Mouse (Mus musculus) cerebellum, postnatal 25 days (tissue): Measurements from ENCODE around the gene Lrrc4c.

Source experiments
- DNase-seq, 2 experiments: peaks; one replicate each; pipeline ENCODE4 v3.0.0; 2021; ENCODE audit warnings: mixed read lengths in 2 of 2

The Lrrc4c gene

DNA sequence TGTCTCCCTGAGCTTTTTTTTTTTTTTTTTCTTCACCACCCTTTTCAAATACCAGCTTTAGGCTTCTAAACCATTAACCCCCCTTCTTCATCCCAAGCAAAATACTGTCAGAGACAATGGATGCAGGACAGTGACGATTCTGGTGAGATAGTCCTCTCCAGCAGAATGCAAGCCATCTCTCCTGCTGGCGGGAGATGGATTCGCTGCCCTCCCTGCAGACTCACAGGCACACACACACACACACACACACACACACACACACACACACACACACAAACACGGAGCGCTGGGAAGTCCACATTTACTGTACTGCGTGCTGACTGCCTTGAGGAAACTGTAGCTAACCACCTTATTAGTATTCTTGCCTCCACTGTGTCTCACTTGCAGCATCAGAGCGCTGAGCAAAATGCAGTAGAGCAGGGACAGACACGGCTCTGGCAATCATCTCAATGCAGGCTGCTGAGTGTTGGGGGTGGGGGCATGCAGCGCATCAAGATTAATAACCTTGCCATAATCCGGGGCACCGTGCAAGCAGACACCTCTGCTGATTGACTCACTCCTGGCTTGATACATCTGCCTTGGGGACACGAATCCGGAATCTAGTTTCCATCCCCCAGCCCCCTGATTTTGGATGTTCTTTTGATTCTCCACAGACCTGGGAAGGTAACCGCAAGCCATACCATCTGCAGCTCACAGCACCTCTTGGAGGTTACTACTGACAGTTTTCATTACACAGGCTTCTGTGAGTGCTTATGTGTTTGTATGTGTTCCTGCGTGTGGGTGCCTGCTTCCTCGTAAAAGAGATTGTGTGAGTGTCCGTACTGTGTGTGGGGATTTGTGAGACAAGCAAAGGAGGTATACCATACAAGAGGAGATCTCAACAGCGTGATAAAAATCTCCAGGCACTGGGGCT is at the start of gene Lrrc4c:
Gene Lrrc4c (plus strand): TSS at position 783 of the 913 bp plus-strand sequence.
- peak; percentile 79 to 85 for DNase-seq

DNA sequence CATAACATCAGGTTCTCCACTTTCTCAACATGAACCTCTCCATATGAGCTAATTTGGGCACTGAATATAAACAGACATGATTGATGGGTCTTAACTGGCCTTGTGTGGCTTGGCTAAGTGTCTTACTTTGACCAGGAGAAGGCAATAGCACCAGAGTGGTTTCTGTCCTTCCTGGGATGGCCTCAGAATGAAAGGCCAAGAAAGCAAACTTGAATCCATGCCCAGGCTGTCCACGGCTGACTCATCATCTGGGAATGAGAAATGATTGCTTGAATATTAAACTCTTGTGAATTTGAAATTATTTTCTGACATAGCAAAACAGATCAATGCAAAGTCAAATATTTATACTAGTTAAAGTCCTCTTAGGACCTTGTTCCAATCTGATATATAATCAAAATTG is 42.9 kb upstream of the Lrrc4c start:
- no peak for DNase-seq

DNA sequence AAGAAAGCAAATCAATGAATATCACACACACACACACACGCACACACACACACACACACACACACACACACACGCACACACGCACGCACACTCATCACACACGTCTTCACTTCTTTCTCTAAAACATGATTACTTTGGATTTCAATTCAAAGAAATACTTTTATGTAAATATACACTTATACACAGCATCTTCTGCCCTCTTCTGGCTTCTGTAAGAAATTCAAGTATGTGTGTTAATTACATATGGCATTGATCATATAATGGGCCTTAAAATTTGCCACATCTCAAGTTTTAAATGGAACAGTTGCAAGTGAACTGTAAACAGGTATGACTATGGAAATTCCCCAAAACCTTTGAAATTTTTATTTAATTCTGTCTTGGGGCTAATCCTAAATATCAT is 35.0 kb upstream of the Lrrc4c start:
- DNase-seq: no peak

DNA sequence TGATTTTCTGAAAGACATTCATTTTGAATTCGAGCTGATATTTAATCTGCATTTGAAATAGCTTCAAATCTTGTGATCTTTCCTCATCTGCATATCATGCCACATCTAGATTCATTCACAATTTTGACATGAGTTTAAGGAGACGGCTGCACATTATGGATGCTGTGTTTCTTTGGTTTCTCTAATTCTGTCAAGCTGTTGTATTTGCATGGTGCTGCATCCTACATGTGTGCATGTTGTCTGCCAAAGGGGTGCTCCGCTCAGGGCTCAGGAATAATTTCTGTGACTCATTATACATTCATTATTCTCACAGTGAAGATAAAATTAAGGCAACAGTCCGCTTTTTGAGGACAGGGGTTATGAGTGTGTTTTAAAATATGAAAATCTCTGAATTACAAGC is 30.5 kb upstream of the Lrrc4c start:
- no peak for DNase-seq

DNA sequence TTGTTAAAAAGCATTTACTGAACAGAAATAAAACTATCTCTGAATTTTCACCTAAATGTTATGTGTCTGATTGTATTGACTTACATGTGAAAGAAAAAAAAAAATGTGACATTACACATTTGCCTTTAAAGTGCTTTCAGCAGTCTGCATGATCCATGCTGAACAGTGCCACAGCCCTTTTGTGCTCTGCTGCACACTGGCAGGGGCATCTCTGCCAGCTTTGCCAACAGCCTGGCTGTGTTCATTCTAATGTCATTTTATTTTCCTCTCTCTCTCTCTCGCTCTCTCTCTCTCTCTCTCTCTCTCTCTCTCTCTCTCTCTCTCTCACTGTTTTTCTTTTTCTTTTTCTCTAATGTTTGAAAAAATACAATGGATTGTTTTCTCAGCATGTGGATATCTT is 27.4 kb upstream of the Lrrc4c start:
- peak in 1 of 2 experiments; percentile 29 for DNase-seq

DNA sequence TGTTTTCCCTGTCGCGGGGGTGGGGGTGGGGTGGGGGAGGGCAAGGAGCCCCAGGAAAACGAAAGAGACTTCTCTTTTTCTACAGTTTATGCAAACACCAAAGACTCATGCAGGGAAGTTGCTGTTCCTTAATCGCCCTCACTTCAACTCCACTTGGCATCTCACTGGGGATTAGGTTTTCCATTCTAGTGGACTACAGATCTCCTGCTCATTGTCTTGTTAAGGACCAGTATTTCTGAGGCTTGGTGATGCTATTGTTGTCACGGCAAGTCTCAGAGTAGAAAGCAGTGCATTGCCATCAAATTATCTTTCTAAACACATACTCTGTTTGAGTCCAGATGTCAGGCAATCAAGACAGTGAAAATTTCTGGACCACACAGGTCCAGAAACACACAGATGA is 2.9 kb upstream of the Lrrc4c start:
- no peak for DNase-seq

DNA sequence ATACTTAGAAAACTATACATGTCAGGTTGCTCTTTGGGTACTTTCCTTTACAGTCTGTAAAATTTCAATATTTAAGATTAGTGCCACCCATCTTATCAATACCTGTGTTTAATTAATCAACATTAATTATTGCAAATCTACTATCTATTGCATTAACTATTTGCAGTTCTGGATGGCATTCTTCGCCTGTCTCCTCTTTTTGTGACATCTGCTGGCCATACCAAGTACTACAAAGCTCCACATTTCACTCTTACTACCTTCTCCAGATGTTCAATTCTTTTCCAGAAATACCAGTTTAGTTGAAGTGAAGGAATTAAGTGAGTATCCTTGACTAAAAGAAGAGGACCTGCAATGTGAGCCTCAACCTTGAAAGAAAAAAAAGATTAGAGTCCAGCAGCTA is 1.4 kb upstream of the Lrrc4c start:
- DNase-seq: peak in 1 of 2 experiments; percentile 55

DNA sequence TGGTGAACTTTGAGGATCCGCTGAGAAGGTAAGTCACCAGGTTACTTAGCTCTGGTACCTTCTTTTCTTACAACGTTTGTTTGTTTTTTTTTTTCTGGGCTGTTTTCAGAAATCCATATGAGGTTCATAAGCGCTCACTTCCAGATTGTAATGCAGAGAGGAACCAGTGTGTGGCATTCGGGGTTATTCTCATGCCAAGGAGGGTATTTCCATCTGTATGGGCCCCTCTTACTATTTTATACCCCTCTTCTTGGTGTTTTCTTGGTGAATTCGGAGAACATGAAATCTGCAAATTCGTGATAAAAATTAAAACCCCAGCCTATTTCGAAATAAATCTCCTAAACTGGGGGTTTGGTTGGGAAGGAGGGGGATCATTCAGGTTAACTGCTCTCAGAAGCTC is 587 bp downstream of the Lrrc4c start:
- peak; percentile 25 to 32 for DNase-seq

DNA sequence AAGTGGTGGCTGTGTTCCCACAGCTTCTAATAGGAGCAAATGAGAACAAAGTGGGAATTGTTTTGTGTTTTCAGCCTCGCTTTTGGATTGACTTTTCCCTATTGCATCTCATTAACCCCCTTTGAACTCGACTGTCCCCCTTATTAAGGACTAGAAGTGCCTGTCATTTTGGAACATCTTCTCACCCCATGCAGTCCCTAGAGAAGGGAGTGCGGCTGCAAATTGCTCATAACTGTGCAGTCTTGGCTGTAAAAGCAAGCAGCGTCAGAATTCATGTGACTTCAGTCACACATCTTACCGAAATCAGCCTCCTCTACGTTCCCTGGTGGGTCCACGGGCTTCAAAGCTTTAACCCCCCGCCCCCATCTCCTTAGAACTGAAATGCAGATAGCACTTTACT is 1.2 kb downstream of the Lrrc4c start:
- DNase-seq: peak; percentile 57 to 60

DNA sequence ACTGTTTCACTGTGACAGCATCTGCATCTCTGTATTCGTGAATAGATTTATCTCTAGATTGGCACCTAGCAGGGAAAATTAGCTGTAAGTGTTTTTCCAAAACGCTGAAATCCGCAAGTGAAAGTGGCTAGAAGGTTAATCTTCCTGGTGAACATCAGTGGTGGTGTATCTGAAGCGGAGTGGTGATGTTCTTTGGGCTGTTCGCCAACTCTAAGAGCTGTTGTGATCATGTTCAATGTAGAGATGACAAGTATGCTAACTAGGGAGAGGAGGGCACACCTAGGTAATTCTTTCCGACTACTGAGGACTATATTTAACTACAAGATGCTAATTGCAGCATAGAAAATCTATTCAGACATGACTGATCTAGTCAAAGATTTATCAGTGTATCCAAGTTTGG is 1.7 kb downstream of the Lrrc4c start:
- peak; percentile 21 to 47 for DNase-seq

DNA sequence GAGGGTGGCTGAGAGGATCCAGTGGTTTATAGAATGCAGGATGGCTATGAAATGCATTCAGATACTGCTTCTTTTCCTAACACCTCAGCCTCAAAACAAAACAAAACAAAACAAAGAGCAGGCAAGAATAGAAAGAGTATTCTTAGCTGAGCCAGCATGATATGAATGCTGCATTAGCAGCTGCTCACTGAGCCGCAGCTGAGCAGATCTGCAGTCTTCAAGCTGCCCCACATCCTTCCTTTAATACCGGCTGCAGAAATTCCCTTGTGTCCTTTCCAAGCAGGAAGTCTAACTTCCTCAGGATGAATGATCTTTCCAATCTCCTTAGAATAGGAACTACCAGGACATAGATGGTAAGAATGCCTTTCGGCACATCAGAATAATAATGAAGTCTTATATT is 16.7 kb downstream of the Lrrc4c start:
- no peak for DNase-seq

DNA sequence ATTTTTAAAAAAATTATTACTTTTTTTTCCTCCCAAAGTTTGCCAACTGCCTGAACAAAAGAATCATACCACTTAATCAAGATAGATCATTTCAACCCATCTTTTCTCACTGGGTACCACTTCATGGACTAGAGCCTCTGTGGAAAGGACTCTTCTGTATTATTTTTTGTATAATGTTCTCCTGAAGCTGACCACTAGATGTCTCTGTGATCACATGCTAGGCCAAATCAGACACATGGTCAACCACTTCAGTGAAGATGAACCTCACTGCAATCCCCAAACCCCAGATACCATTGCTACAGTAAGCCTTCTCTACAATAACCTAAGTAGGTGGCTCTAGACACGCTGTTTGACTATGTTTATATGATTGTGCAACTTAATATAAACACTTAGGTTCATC is 19.4 kb downstream of the Lrrc4c start:
- peak in 1 of 2 experiments; percentile 48 for DNase-seq

DNA sequence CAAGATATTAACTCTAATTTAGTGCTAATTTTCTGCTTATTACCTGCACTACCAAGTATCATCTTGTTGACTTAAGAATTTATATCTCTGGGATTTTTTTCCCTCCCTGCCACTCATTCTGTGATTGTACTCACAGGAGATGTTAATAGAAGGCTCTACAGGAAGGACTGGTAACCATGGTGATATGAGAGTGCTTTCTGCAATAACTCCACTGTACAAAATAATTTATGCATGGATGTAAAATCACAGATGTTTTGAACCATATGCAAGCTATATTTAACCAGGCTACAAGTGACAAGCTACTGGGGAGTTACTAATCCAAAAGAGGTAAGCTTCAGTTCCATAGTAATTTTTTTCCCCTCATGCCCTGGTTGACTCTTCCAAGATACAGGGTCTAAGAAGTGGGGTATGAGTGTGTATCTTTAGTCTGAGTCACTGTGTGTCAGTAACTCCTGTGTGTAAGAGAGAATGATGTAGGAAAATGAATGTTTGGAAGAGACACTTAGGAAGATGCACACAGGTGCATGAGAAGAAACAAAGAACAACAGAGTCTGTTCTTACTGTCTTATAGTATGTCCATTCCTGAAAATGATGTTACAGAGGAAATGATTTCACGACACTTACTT is 83.3 kb downstream of the Lrrc4c start:
- no peak for DNase-seq

DNA sequence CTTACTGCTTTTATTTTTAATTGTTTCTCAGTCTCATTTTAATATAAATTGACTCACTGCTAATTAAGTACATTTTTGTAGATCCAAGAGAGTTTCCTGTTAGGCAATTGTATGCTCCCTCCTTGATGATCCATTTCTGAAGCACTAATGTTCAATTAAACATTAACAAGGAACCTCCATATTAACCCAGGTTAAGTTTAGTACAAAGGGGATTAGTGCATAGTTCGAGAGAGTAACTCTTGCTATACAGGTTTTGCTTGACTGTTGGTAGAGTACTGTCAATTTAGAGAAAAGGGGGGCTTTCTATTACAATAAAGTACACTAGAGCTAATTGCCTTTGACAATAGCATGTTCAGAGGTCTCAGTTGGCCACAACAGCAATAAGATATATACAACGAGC is 84.5 kb downstream of the Lrrc4c start:
- no peak for DNase-seq

DNA sequence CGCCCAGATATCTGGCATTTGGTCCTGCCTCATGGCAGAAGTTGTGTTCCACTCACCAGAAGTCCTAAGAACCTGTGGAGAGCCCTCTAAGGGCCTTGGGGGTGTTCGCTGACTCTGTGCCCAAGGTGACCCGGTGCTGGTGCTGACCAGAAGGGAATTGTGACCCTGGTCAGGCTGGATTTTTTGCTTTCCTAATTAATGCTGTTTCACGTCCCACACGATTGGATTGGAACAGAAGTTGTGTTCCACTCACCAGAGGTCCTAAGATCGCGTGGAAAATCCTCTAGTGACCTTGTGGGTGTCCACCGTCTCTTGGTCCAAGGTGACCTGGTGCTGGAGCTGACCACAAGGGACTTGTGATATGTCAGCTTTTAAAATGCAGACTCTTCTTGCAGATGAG is 88.9 kb downstream of the Lrrc4c start:
- no peak for DNase-seq

DNA sequence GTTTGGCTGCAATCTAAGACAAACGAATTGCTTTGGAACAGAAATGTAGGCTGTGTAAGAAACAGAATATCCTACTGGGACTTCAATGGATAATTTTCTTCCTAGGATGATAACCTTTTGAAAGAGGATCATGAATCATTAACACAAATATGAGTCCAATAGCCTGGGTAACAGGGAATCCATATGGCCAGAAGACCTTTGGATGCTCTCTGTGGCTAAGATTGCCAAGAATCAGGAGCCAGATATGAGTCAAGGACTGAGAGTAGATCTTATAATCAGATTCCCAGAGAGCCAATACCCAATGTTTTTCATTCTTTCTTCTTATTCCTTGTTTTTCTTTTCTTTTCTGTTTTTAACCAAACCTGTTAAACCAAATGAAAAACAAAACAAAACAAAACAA is 93.2 kb downstream of the Lrrc4c start:
- peak in 1 of 2 experiments; percentile 20 for DNase-seq

DNA sequence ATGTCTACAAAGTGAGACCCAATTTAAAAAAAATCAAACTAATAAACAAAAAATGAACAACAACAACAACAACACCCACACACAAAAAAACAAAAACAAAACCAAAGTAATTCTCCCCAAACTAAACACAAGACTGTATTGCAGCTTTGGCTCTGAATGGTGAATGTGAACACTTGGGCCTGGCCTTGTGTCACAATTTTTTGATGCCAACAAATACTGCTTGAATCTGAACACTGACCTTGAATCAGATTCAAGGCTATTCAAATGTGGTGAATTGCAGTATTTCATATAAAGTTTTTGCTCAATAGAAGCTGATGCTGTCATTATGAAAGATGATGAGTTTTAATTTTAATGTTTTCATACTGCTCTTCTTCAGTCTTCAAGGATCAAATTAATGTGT is 143.6 kb downstream of the Lrrc4c start:
- no peak for DNase-seq

DNA sequence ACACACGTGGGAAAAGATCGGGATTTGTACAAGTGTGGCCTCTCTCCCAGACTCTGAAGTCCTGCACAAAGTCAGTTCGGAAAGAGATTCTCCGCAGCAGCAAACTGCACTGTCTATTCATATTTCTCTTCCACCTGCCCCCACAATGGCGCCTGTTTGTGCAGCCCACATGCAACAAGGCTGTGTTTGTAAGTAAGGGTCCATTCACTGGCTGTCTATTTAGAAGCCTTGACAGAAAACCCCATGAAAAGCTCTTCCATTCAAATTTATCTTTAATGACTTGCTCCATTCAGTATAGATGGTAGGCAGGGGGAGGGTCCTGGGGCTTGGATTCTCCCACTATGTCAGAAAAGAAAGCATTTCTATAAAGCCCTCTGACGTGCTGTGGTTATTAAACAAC is 157.7 kb downstream of the Lrrc4c start:
- DNase-seq: no peak

DNA sequence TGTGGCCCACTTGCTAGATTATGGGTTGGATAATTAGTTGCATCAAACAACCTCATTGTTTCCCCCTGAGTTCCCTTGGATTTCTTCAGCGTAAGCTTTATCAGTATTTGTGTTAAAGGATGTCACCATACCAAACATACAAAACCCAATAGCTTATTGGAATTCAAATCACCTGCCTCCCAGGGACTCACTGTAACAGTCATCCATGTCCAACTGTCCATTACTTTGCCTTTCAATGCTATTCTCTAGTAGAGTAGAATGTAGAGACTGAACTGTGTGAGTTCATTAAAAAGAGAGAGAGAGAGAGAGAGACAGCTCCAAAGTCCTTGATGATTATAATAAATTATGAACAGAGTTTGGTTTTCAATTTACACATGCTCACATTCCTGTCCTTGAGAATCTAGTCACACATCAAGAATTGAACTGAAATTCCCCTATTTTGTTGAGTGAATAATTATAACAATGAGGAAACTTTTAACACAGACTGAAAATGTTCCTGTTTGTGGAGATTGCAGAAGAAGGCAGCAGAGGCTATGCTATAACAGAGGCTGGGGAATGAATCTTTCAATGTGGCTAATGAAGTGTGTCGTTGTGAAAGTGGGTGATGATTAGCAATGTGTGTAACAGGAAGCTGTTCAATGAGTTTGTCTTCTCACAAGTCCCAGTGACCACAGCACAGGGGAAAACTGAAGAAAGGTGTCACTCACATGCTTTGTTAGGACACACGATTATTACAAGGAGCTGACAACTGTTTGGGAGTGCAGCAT is 181.3 kb downstream of the Lrrc4c start:
- DNase-seq: no peak

DNA sequence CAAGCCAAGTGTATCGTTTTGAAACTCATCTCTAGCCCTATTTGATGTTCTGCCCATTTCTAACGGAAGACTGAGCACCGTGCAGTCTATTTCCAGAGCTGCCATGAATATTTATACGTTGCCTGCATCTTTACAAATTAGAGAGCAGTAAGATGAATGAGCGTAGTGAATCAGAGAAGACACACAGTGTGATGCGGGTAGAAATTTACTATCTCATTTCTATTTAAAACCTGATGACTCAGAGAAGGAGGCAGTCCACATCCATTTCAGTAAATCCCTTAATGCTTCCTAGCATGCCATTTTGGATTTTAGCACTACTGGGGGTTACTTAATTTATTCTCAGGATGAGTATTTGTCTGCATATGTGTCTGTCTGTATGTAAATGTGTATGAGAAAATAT is 186.2 kb downstream of the Lrrc4c start:
- no peak for DNase-seq

DNA sequence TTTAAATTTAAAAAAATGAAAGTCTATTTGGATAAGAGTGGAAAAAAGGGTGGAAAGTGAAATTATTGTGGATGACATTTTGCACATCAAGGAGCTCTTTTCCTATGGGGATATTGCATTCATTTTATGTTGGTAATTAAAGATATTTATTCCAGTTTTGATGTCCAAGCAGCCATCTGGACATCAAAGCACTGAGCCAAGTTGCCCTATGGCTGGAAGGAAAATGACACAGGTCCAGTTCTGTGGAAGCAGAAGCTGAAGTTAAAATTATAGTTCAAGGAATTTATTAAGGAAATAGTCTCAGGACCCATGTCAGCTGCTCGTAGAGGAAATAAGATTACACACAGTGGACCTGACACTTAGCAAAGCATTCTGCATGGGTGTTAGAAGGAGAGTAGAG is 187.7 kb downstream of the Lrrc4c start:
- DNase-seq: peak; percentile 71 to 78

DNA sequence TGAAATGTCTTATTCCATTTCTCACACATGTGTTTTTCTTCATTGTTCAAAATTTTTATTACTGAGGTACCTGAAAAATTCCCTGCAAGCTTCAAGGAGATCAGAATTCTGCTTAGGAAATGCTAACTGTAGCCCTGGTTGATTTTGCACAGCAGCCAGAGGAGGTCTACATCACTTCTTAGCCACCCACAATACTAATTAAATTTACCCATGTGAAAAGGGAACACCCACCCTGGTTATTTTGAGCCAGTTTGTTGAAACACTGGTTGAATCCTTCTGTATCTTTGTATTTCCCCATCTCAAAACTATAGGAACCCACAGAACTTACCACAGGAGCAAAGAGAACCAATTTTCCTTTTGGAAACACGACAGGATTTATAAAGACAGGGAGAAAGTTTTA is 191.0 kb downstream of the Lrrc4c start:
- no peak for DNase-seq

DNA sequence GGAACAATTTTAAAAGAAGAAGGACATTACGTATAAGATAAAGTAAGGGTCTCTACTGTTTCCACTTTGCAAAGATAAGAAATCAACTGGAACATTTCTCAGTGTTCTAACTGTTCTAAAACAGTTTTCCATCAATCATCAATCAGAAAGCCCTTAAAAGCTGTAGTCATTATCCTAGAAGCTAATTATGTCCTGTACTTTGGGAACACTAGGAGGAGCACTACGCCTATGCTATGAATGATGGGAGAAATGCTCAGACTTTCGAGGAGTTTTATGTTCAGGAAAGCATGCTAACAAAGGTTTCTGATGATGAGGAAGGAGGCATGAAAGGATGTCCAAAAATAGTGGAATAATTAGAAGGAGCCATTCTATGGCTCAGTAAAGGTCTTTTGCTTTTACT is 219.5 kb downstream of the Lrrc4c start:
- no peak for DNase-seq

DNA sequence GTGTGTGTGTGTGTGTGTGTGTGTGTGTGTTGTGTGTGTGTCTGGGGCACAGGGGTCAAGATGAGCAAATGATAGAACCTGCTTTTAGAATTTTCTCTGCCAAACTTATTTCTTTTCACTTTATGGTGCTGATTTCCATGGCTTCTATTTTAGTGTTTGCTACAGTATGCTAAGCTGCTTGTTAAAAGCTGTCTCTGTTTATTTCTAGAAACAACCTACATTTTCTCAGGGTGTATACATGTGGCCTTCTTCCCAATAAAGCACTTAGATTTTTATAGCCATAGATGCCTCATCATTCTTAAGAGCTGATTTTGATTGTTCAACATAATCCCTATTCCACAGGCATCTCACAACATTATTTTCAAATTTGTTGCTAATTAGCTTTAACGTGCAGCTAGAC is 229.2 kb downstream of the Lrrc4c start:
- no peak for DNase-seq
